Mouse (Mus musculus) forebrain, embryonic 11.5 days (tissue): ENCODE results near the gene Gif. TPM values are rescaled to one million over a fixed set of nuclear protein-coding genes. Genes with fewer than 3 reads are reported as not detected.

ENCODE experiments used
- ATAC-seq: fragments of 200-750 bp; cut with Nextera tagmentation; replicated peaks from 2 replicates; pipeline ENCODE4 v1.8.0; 2017; ENCODE audit warnings: moderate TSS enrichment; ENCODE audit not compliant: low FRiP score
- DNase-seq: peaks from one replicate; pipeline ENCODE4 v3.0.0-alpha.2; 2017; ENCODE audit warnings: low spot score
- H3K27ac ChIP-seq: fragments of 300-500 bp; sonication (generic); 2 replicates; pipeline ENCODE4 v1.5.1; 2014; ENCODE audit warnings: low read depth, low read length
- H3K27me3 ChIP-seq: fragments of 300-500 bp; sonication (generic); 2 replicates; pipeline ENCODE4 v1.6.1; 2014; ENCODE audit warnings: mild to moderate bottlenecking, low read length, mixed read lengths; ENCODE audit not compliant: control insufficient read depth, insufficient read depth
- H3K36me3 ChIP-seq: fragments of 300-500 bp; sonication (generic); 2 replicates; pipeline ENCODE4 v1.6.1; 2014; ENCODE audit warnings: mild to moderate bottlenecking, low read length, moderate library complexity, mixed read lengths; ENCODE audit not compliant: control insufficient read depth, insufficient read depth
- H3K4me1 ChIP-seq: fragments of 300-500 bp; sonication (generic); replicated peaks from 2 replicates; pipeline ENCODE4 v1.6.1; 2014; ENCODE audit warnings: low read length, mixed read lengths; ENCODE audit not compliant: control insufficient read depth, insufficient read depth
- H3K4me2 ChIP-seq: fragments of 300-500 bp; sonication (generic); 2 replicates; pipeline ENCODE4 v1.6.1; 2014; ENCODE audit warnings: low read depth, mild to moderate bottlenecking, low read length, moderate library complexity, mixed read lengths; ENCODE audit not compliant: severe bottlenecking
- H3K4me3 ChIP-seq: fragments of 300-500 bp; sonication (generic); 2 replicates; pipeline ENCODE4 v1.5.1; 2014; ENCODE audit warnings: low read depth, low read length
- H3K9ac ChIP-seq: fragments of 300-500 bp; sonication (generic); 2 replicates; pipeline ENCODE4 v1.6.1; 2014; ENCODE audit warnings: low read length
- H3K9me3 ChIP-seq: fragments of 300-500 bp; sonication (generic); 2 replicates; pipeline ENCODE4 v1.6.1; 2016; ENCODE audit warnings: low read length, mixed read lengths; ENCODE audit not compliant: control insufficient read depth
- WGBS: fragments of 180-500 bp; shearing (Covaris S2); extraction: QIAGEN DNeasy Blood & Tissue Kit; methylation state at CpG from one replicate; pipeline ENCODE4 v1.1.7; 2014; 5-methylcytosine and 5-hydroxymethylcytosine counted together
- polyA plus RNA-seq: library from polyadenylated mRNA; unstranded; fragments of >200 nt; fragmentation: Nextera tagmentation; extraction: Ambion mirVana; gene quantifications from 2 replicates; pipeline ENCODE4 v1.2.1, GENCODE M21; 2014

Gif gene
- polyA plus RNA-seq, result not detected in 2 replicates

DNA sequence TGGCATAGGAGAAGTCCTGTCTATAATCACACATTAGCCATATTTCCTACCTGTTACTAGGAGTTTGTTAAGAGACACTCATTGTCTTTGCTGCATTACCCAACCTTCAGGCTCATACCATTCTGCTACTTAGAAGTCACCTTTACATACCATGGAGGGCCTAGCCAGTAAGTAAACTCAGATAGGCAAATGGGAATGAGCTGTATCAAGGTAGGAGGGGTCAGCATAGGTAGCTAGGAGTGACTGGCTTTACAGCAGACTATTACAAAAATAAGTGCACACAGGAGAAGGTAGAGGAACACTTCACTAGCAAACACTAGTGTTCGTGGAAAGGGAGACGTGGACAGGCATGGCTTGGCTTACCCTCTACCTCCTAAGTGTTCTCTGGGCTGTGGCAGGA is at the start of gene Gif:
TSS of gene Gif (plus strand) at position 257 of the 400 bp plus-strand sequence.
- Histone ChIP-seq H3K4me1 (no peaks in the 10 kb centered on the region), H3K27ac (no peak within 1 kb of the TSS), H3K9ac (no peak within 1 kb of the TSS), H3K4me3 (no peak within 1 kb of the TSS), H3K9me3 (no peaks in the 10 kb centered on the region), H3K36me3 (no peaks in the 10 kb centered on the region), H3K4me2 (no peak within 1 kb of the TSS), H3K27me3 (no peaks in the 10 kb centered on the region)
- no peak for DNase-seq
- WGBS, result 86% methylated on average over 2 of the region's 2 CpGs
- no peak for ATAC-seq

DNA sequence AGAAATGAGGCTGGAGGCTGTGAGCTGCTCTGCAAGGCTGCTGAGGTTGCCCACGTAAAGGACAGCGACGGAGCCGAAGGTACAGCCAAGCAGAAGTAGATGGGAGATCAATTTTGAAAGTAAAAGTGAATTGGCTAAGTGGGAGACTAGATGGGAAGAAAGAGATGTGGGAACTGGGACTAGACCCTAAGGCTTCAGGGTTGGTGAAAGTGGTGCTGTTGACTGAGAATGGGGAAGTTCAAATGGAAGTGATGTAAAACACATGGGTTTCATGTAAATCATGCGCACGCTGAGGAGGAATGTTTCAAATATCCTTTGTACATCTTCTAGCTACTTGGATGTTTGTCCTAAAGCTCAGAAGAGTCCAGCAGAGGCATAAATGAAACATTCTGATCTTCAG is 49.0 kb upstream of the Gif start:
- DNase-seq (no peak), ATAC-seq (no peak)
- Histone ChIP-seq H3K27ac (no peak overlapping the region), H3K9me3 (no peaks in the 10 kb centered on the region), H3K27me3 (no peaks in the 10 kb centered on the region), H3K4me1 (no peaks in the 10 kb centered on the region), H3K4me3 (no peak overlapping the region), H3K36me3 (no peaks in the 10 kb centered on the region), H3K4me2 (no peak overlapping the region), H3K9ac (no peak overlapping the region)
- WGBS, result 88% methylated on average over 6 of the region's 6 CpGs

DNA sequence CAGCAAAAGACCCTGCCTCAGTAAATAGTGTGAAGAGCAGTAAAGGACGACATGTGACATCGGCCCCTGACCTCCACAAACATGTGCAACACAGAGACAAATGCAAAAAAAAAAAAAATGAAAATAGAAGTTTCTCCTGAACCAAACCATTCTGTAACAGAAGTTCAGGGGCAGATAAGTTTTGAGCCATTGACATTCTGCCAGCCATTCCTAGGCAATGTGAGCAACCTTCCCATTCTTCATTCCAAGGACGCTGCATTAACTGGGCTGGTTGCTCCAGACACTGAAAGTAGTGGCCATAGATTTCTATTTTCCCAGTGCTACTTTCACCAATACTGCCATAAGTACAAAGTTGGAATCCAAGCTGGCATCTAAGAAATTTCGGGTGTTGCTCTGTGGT is 34.9 kb upstream of the Gif start:
- Histone ChIP-seq H3K4me2 (no peak overlapping the region), H3K9me3 (no peaks in the 10 kb centered on the region), H3K27me3 (no peaks in the 10 kb centered on the region), H3K9ac (no peak overlapping the region), H3K4me1 (no peaks in the 10 kb centered on the region), H3K36me3 (no peaks in the 10 kb centered on the region), H3K4me3 (no peak overlapping the region), H3K27ac (no peak overlapping the region)
- DNase-seq (no peak), ATAC-seq (no peak)
- WGBS, result 87% methylated on average over 4 of the region's 4 CpGs

DNA sequence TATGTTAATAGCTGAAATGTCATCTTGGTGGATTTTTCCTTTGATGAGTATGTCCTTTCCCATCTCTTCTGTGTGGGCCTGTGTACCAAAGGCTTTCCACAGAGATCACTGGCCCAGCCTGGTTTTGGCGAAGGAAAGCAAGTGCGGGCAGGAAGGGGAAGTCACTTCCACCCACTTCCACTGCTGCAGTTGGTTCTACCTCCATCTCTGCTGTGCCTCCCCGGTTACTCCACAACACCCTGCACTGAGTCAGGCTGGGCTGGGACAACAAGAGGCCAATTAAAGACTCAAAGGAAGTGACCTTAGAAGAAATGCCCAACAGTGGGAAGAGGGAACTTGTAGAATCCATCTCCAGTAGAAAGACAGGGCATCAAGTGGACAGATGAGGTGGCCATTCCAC is 27.3 kb upstream of the Gif start:
- Histone ChIP-seq H3K27me3 (no peaks in the 10 kb centered on the region), H3K36me3 (no peaks in the 10 kb centered on the region), H3K9me3 (no peaks in the 10 kb centered on the region), H3K27ac (no peak overlapping the region), H3K4me3 (no peak overlapping the region), H3K9ac (no peak overlapping the region), H3K4me2 (no peak overlapping the region), H3K4me1 (no peaks in the 10 kb centered on the region)
- 98% methylated on average over 3 of the region's 3 CpGs for WGBS
- no peak for DNase-seq
- ATAC-seq, result no peak

GRCm38 (mm10) chr19:11723870-11724269 is 23.5 kb upstream of the Gif start:
- ATAC-seq (no peak), DNase-seq (no peak)
- Histone ChIP-seq H3K4me1 (no peaks in the 10 kb centered on the region), H3K36me3 (no peaks in the 10 kb centered on the region), H3K4me2 (no peak overlapping the region), H3K4me3 (no peak overlapping the region), H3K9me3 (no peaks in the 10 kb centered on the region), H3K27ac (no peak overlapping the region), H3K27me3 (no peaks in the 10 kb centered on the region), H3K9ac (no peak overlapping the region)
- WGBS, result 91% methylated on average over 2 of the region's 2 CpGs

GRCm38 (mm10) chr19:11724275-11724674 is 23.1 kb upstream of the Gif start:
- WGBS, result 83% methylated on average over 6 of the region's 6 CpGs
- Histone ChIP-seq H3K4me3 (no peak overlapping the region), H3K27ac (no peak overlapping the region)

GRCm38 (mm10) chr19:11725915-11726314 is 21.4 kb upstream of the Gif start:
- Histone ChIP-seq H3K27me3 (no peaks in the 10 kb centered on the region), H3K4me2 (no peak overlapping the region), H3K27ac (no peak overlapping the region), H3K4me3 (no peak overlapping the region), H3K9ac (no peak overlapping the region), H3K9me3 (no peaks in the 10 kb centered on the region), H3K36me3 (no peaks in the 10 kb centered on the region), H3K4me1 (no peaks in the 10 kb centered on the region)
- WGBS, result 91% methylated on average over 2 of the region's 2 CpGs
- ATAC-seq (no peak), DNase-seq (no peak)

More at GRCm38 (mm10) chr19:11724275-11724674, 23.1 kb upstream of the Gif start:
- ATAC-seq (no peak), DNase-seq (no peak)
- Histone ChIP-seq H3K27me3 (no peaks in the 10 kb centered on the region), H3K36me3 (no peaks in the 10 kb centered on the region), H3K9ac (no peak overlapping the region), H3K4me1 (no peaks in the 10 kb centered on the region), H3K9me3 (no peaks in the 10 kb centered on the region), H3K4me2 (no peak overlapping the region)

- DNase-seq (no peak), ATAC-seq (no peak)
- Histone ChIP-seq H3K9ac (no peak overlapping the region), H3K4me3 (no peak overlapping the region), H3K27me3 (no peaks in the 10 kb centered on the region), H3K4me2 (no peak overlapping the region), H3K9me3 (no peaks in the 10 kb centered on the region), H3K27ac (no peak overlapping the region), H3K4me1 (no peaks in the 10 kb centered on the region), H3K36me3 (no peaks in the 10 kb centered on the region)
- 92% methylated on average over 5 of the region's 5 CpGs for whole genome bisulfite sequencing
Observed at GRCm38 (mm10) chr19:11727304-11727703, 20.1 kb upstream of the Gif start.

DNA sequence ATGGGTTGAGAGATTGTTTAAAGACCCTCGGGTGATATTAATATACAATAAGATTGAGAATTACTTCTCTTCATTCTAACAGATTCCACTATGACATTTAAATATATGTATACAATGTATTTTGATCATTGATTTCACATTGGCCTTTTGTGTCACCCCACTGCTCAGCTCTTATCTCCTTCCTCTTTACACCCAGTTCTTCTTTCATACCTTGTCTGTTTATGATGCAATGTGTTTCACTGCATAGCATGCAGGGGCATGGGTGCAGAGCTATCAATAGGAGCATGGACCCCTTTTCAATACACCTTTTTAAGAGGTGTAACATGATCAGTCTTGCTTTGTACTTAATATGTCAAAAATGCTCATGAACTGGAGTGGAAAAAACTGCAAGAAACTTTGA is 17.1 kb upstream of the Gif start:
- DNase-seq (no peak), ATAC-seq (no peak)
- Histone ChIP-seq H3K9ac (no peak overlapping the region), H3K36me3 (no peaks in the 10 kb centered on the region), H3K4me1 (no peaks in the 10 kb centered on the region), H3K27me3 (no peaks in the 10 kb centered on the region), H3K9me3 (no peaks in the 10 kb centered on the region), H3K4me2 (no peak overlapping the region), H3K4me3 (no peak overlapping the region), H3K27ac (no peak overlapping the region)
- 91% methylated on average over 1 of the region's 1 CpGs for WGBS
